Mouse (Mus musculus) hindbrain, embryonic 16.5 days (tissue): ENCODE measurements around the gene Aven. TPM values are rescaled to one million over a fixed set of nuclear protein-coding genes. Genes with fewer than 3 reads are reported as not detected.
A peak's percentile ranks its signal among the peaks of the same experiment; 100 is the strongest.

Experiments used
- ATAC-seq: fragments of 200-750 bp; cut with Nextera tagmentation; 2 replicates; pipeline ENCODE4 v1.8.0; 2017; ENCODE audit warnings: moderate TSS enrichment, moderate library complexity
- H3K27ac ChIP-seq: fragments of 300-500 bp; sonication (generic); 2 replicates; pipeline ENCODE4 v1.5.1; 2014; ENCODE audit warnings: low read depth, mild to moderate bottlenecking, control low read depth, low read length, moderate library complexity
- H3K27me3 ChIP-seq: fragments of 300-500 bp; sonication (generic); replicated peaks from 2 replicates; pipeline ENCODE4 v1.6.1; 2014; ENCODE audit warnings: low read length; ENCODE audit not compliant: control insufficient read depth, insufficient read depth
- H3K36me3 ChIP-seq: fragments of 300-500 bp; sonication (generic); 2 replicates; pipeline ENCODE4 v1.6.1; 2014; ENCODE audit warnings: mild to moderate bottlenecking, low read length, moderate library complexity, mixed read lengths; ENCODE audit not compliant: control insufficient read depth, insufficient read depth
- H3K4me1 ChIP-seq: fragments of 300-500 bp; sonication (generic); 2 replicates; pipeline ENCODE4 v1.6.1; 2014; ENCODE audit warnings: low read depth, low read length; ENCODE audit not compliant: control insufficient read depth, insufficient read depth
- H3K4me2 ChIP-seq: fragments of 300-500 bp; sonication (generic); 2 replicates; pipeline ENCODE4 v1.6.1; 2014; ENCODE audit warnings: mild to moderate bottlenecking, low read length, control low read depth, moderate library complexity
- H3K4me3 ChIP-seq: fragments of 300-500 bp; sonication (generic); 2 replicates; pipeline ENCODE4 v1.5.1; 2014; ENCODE audit warnings: mild to moderate bottlenecking, low read length, control low read depth, moderate library complexity
- H3K9ac ChIP-seq: fragments of 300-500 bp; sonication (generic); 2 replicates; pipeline ENCODE4 v1.6.1; 2014; ENCODE audit warnings: low read depth, mild to moderate bottlenecking, control low read depth, low read length, moderate library complexity
- H3K9me3 ChIP-seq: fragments of 300-500 bp; sonication (generic); 2 replicates; pipeline ENCODE4 v1.6.1; 2014; ENCODE audit warnings: mild to moderate bottlenecking, low read length, moderate library complexity; ENCODE audit not compliant: control insufficient read depth
- WGBS: fragments of 180-500 bp; shearing (Covaris S2); extraction: QIAGEN DNeasy Blood & Tissue Kit; methylation state at CpG from one replicate; pipeline ENCODE4 v1.1.7; 2014; 5-methylcytosine and 5-hydroxymethylcytosine counted together
- polyA plus RNA-seq: library from polyadenylated mRNA; unstranded; fragments of >200 nt; fragmentation: Nextera tagmentation; extraction: Ambion mirVana; gene quantifications from 2 replicates; pipeline ENCODE4 v1.2.1, GENCODE M21; 2015

Aven gene
- polyA plus RNA-seq, 1 experiment from 2014 or later = 2.2 TPM

- Histone ChIP-seq H3K4me1 (no peaks in the 10 kb centered on the region), H3K9ac (no peak overlapping the region), H3K4me3 (no peak overlapping the region), H3K27me3 (no peaks in the 10 kb centered on the region), H3K27ac (no peak overlapping the region), H3K36me3 (no peaks in the 10 kb centered on the region), H3K9me3 (no peaks in the 10 kb centered on the region), H3K4me2 (no peak overlapping the region)
- WGBS = 90% methylated on average over 3 of the region's 3 CpGs
- ATAC-seq = peak; percentile 73; the same call in 1 of the 2 replicates
These were observed 34.2 kb downstream of the Aven start for GRCm38 (mm10) chr2:112526933-112527332.

- no peak for ATAC-seq
- Histone ChIP-seq H3K27ac (no peak overlapping the region), H3K4me1 (peaks cover 7% of the 10 kb centered on the region), H3K4me2 (no peak overlapping the region), H3K9me3 (no peaks in the 10 kb centered on the region), H3K27me3 (no peaks in the 10 kb centered on the region), H3K4me3 (no peak overlapping the region), H3K9ac (no peak overlapping the region), H3K36me3 (no peaks in the 10 kb centered on the region)
- 86% methylated on average over 10 of the region's 10 CpGs for WGBS
These were observed 40.2 kb downstream of the Aven start for GRCm38 (mm10) chr2:112532812-112533496.

DNA sequence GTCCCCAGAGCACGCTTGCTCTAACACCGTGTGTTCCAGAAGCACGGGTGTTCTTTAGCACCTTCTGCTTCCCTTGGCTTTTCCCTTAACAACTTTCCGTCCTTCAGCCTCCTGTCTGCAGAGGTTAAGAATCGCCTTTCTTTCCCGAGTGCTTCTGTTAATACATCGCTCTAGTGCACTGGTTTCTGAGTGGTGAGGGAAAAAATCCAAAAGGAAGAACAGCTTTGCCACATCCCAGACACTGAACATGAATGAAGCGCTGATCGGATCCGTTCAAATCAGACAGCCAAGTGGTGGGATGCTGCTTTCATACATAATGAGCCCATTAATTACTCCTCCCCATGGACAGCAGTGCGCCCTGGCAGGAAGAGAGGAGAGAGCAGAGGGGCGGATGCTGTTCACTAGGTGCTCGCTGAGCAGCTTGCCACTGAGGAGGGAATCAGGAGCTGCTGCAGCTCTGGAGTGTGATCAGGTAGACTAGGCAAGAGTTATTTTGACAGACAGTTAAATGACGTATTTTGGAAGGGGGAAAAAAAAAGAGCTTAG, 42.0 kb downstream of the Aven start:
- Histone ChIP-seq H3K4me1 (peaks cover 7% of the 10 kb centered on the region), H3K9me3 (no peaks in the 10 kb centered on the region), H3K4me3 (peak overlapping the region; percentile 32), H3K27me3 (no peaks in the 10 kb centered on the region), H3K36me3 (no peaks in the 10 kb centered on the region), H3K4me2 (peak overlapping the region; percentile 59), H3K9ac (peak overlapping the region; percentile 45), H3K27ac (peak overlapping the region; percentile 16; the same call in 1 of the 2 replicates)
- WGBS = 30% methylated on average over 14 of the region's 14 CpGs
- peak; percentile 84 for ATAC-seq

DNA sequence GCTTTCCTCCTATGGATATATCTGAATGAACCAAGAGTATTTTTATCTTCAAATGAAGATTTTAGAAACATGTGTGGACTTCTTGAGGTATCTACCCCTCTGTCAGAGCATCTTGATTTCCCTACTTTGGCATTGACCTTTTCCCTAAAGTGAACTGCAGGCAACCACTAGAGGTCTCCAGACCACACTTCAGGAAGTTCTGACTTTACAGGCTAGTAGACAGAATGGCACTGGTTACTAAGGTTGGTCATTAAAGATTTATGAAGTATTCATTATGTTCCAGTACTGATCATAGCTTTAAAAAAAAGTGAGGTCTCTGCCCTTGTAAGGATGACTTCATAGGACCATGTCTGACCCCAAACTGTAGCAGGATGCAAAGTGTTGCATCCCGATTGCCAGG, 46.0 kb downstream of the Aven start:
- H3K9ac ChIP-seq = no peak overlapping the region
- no peaks in the 10 kb centered on the region for H3K36me3 ChIP-seq
- H3K4me2 ChIP-seq = no peak overlapping the region
- H3K27me3 ChIP-seq = no peaks in the 10 kb centered on the region
- WGBS = 95% methylated on average over 1 of the region's 1 CpGs
- H3K27ac ChIP-seq = no peak overlapping the region
- no peaks in the 10 kb centered on the region for H3K9me3 ChIP-seq
- no peak overlapping the region for H3K4me3 ChIP-seq
- peaks cover 7% of the 10 kb centered on the region for H3K4me1 ChIP-seq
- ATAC-seq = no peak

- Histone ChIP-seq H3K27ac (no peak overlapping the region), H3K9ac (no peak overlapping the region), H3K9me3 (no peaks in the 10 kb centered on the region), H3K4me2 (no peak overlapping the region), H3K4me3 (no peak overlapping the region), H3K36me3 (no peaks in the 10 kb centered on the region), H3K4me1 (no peaks in the 10 kb centered on the region), H3K27me3 (no peaks in the 10 kb centered on the region)
- 66% methylated on average over 5 of the region's 5 CpGs for WGBS
- peak; percentile 66; the same call in 1 of the 2 replicates for ATAC-seq
These were observed 49.0 kb downstream of the Aven start for GRCm38 (mm10) chr2:112541695-112542285.

- Histone ChIP-seq H3K4me1 (no peaks in the 10 kb centered on the region), H3K4me2 (no peak overlapping the region), H3K4me3 (no peak overlapping the region), H3K27me3 (no peaks in the 10 kb centered on the region), H3K9me3 (no peaks in the 10 kb centered on the region), H3K9ac (no peak overlapping the region), H3K27ac (no peak overlapping the region), H3K36me3 (no peaks in the 10 kb centered on the region)
- 90% methylated on average over 10 of the region's 10 CpGs for WGBS
- no peak for ATAC-seq
These were observed 63.8 kb downstream of the Aven start for GRCm38 (mm10) chr2:112556527-112556926.

DNA sequence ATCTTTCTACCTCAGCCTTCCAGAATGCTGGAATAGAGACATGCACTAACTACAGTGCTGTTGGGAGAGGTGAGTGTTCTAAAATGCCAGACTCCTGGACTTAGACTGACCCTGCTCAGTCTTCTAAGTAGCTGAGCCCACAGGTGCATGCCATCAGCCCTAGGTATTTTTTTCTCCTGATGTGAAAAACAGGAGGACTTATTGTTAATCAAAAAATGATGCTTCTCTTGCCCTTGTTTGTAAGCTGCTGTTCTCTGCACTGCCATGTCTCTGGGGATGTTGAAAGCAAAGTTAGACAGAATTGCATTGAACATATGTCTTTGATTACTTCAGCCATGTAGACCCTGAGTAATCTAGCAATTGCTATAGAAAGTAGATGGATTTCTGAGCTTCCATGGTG, 64.7 kb downstream of the Aven start:
- H3K4me1 ChIP-seq = no peaks in the 10 kb centered on the region
- no peak overlapping the region for H3K27ac ChIP-seq
- ATAC-seq = no peak
- H3K4me3 ChIP-seq = no peak overlapping the region
- no peaks in the 10 kb centered on the region for H3K9me3 ChIP-seq
- H3K36me3 ChIP-seq = no peaks in the 10 kb centered on the region
- H3K4me2 ChIP-seq = no peak overlapping the region
- no peak overlapping the region for H3K9ac ChIP-seq
- no peaks in the 10 kb centered on the region for H3K27me3 ChIP-seq

GRCm38 (mm10) chr2:112561549-112561948, 68.8 kb downstream of the Aven start:
- Histone ChIP-seq H3K9ac (no peak overlapping the region), H3K4me3 (no peak overlapping the region), H3K36me3 (no peaks in the 10 kb centered on the region), H3K9me3 (no peaks in the 10 kb centered on the region), H3K4me2 (no peak overlapping the region), H3K27me3 (no peaks in the 10 kb centered on the region), H3K27ac (no peak overlapping the region), H3K4me1 (no peaks in the 10 kb centered on the region)
- 90% methylated on average over 7 of the region's 7 CpGs for WGBS
- ATAC-seq = no peak

DNA sequence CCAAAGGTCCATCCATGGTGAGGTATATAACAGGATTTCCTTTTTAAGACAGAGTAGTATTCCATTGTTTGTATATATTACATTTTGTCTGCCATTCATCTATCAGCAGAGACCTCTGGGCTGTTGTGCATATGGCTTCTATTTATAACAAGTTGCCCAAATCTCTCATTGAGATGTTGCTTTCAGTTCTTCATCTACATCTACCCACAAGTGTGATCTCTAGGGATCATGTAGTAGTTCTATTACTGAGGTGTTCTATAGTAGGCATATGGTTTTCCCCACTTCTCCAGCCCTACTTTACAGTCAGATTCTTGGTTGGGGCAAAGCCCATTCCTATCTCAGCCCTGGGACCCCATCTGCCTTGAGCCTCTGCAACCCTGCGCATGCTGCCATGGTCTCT, 72.3 kb downstream of the Aven start:
- no peaks in the 10 kb centered on the region for H3K27me3 ChIP-seq
- H3K27ac ChIP-seq = no peak overlapping the region
- H3K4me1 ChIP-seq = no peaks in the 10 kb centered on the region
- no peak overlapping the region for H3K4me3 ChIP-seq
- H3K36me3 ChIP-seq = no peaks in the 10 kb centered on the region
- WGBS = 100% methylated on average over 1 of the region's 1 CpGs
- no peaks in the 10 kb centered on the region for H3K9me3 ChIP-seq
- no peak for ATAC-seq
- no peak overlapping the region for H3K4me2 ChIP-seq
- no peak overlapping the region for H3K9ac ChIP-seq
